8 mouse cellular contexts compared by ENCODE assay signal in the genomic region with DNA sequence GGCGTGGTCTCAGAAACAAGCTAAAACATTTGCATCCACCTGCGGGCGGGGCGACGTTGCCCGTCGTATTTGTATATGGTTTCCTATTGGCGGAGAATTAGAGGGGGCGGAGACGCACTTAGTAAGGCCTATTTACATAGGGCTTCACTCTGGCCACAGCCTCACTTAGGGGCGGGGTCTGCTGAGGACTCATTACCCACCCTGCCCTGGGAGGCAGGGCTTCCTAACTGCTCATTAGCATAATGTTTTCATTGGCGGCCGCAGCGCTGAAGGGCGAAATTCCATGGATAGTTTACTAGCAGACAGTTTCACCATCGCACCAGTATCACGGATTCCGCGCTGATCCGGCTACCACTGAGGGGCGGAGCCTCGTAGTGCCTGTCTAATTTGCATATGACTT. TPM values are rescaled to one million over a fixed set of nuclear protein-coding genes. Genes with fewer than 3 reads are reported as not detected.
DNase-seq lines count a peak whose midpoint lies in the region; ATAC-seq lines count a peak whose summit lies in the region.

No protein-coding gene starts in this region.

- no peaks in the 10 kb centered on the region for H3K9me3 ChIP-seq in hindbrain, embryonic 14.5 days (ENCODE audit: control insufficient read depth, low read length)

- H3K27me3 ChIP-seq in hindbrain, embryonic 14.5 days (ENCODE audit: control insufficient read depth, insufficient read depth, low read length): peaks cover 29% of the 10 kb centered on the region

- peak overlapping the region; percentile 97 for H3K27ac ChIP-seq in hindbrain, embryonic 14.5 days

- peaks cover 8% of the 10 kb centered on the region; the same call in 1 of the 2 replicates for H3K36me3 ChIP-seq in hindbrain, embryonic 14.5 days (replicated peaks; ENCODE audit: control insufficient read depth, insufficient read depth)

- under 1% methylated on average over 22 of the region's 22 CpGs for WGBS in hindbrain, embryonic 14.5 days

- H3K9ac ChIP-seq in hindbrain, embryonic 14.5 days: peak overlapping the region; percentile 83

- peak; percentile 100 for DNase-seq in R1 (ENCODE audit: low read depth, low spot score)
- peak; percentile 94 to 96 for DNase-seq in cerebellum, postnatal 25 days
- DNase-seq in frontal cortex, postnatal 25 days (ENCODE audit: low spot score in 2 of 2): peak; percentile 89 to 92
- DNase-seq in hindbrain, embryonic 14.5 days (ENCODE audit: low spot score): peak; percentile 93
- peak; percentile 94 to 96 for DNase-seq in layer of hippocampus, postnatal 36 days
- peak; percentile 100 for DNase-seq in lung, postnatal 36 days
- DNase-seq in retina, postnatal 1 day: peak; percentile 99
- peak; percentile 84 to 95 for DNase-seq in urinary bladder, adult 18-20 months (ENCODE audit: low spot score in 2 of 2)

- peak overlapping the region; percentile 92 for H3K4me2 ChIP-seq in hindbrain, embryonic 14.5 days (replicated peaks)

- peaks cover 28% of the 10 kb centered on the region for H3K4me1 ChIP-seq in hindbrain, embryonic 14.5 days (replicated peaks; ENCODE audit: control insufficient read depth, insufficient read depth, low read length)

- H3K4me3 ChIP-seq in hindbrain, embryonic 14.5 days (replicated peaks; ENCODE audit: low read length): peak overlapping the region; percentile 48

- peak; percentile 93 for ATAC-seq in hindbrain, embryonic 14.5 days (ENCODE audit: low FRiP score)

RNA-seq across cellular contexts. Expression of gene Tmem259, which starts 0.7 kb away (rescaled TPM):
- polyA plus RNA-seq in hindbrain, embryonic 14.5 days (2014; fragmentation: Nextera tagmentation; extraction: Ambion mirVana): 22.6 and 22.8 TPM in 2 replicates
- total RNA-seq in layer of hippocampus, postnatal 36 days (2021): 100 to 1,000 TPM; 117 to 124 TPM

RNA-seq across cellular contexts. Expression of gene Cnn2, which starts 3.5 kb away (rescaled TPM):
- 28.4 and 37.6 TPM in 2 replicates for polyA plus RNA-seq in hindbrain, embryonic 14.5 days (2014; fragmentation: Nextera tagmentation; extraction: Ambion mirVana)
- 1 to 10 TPM; 5.5 to 6.6 TPM for total RNA-seq in layer of hippocampus, postnatal 36 days (2021)

RNA-seq across cellular contexts. Expression of gene Abca7, which starts 11.4 kb away (rescaled TPM):
- 4.1 and 4.5 TPM in 2 replicates for polyA plus RNA-seq in hindbrain, embryonic 14.5 days (2014; fragmentation: Nextera tagmentation; extraction: Ambion mirVana)
- total RNA-seq in layer of hippocampus, postnatal 36 days (2021): 10 to 100 TPM; 10.9 to 11.0 TPM

RNA-seq across cellular contexts. Expression of gene Grin3b, which starts 14.4 kb away (rescaled TPM):
- 0.30 and 0.33 TPM in 2 replicates for polyA plus RNA-seq in hindbrain, embryonic 14.5 days (2014; fragmentation: Nextera tagmentation; extraction: Ambion mirVana)
- total RNA-seq in layer of hippocampus, postnatal 36 days (2021): under 1 TPM; 0.10 TPM

RNA-seq across cellular contexts. Expression of gene Wdr18, which starts 24.9 kb away (rescaled TPM):
- 91.8 and 97.8 TPM in 2 replicates for polyA plus RNA-seq in hindbrain, embryonic 14.5 days (2014; fragmentation: Nextera tagmentation; extraction: Ambion mirVana)
- total RNA-seq in layer of hippocampus, postnatal 36 days (2021): 10 to 100 TPM; 43.2 to 48.2 TPM

Comparison
In these comparisons a context has a peak if more than half of its experiments do, and no peak if none do; other contexts are left out.
1. Peak in every context shown above with its lines: DNase-seq, ATAC-seq, H3K4me3 ChIP-seq and H3K27ac ChIP-seq.